Mouse (Mus musculus): ENCODE measurements around the gene Camk2d.

Camk2d gene

DNA sequence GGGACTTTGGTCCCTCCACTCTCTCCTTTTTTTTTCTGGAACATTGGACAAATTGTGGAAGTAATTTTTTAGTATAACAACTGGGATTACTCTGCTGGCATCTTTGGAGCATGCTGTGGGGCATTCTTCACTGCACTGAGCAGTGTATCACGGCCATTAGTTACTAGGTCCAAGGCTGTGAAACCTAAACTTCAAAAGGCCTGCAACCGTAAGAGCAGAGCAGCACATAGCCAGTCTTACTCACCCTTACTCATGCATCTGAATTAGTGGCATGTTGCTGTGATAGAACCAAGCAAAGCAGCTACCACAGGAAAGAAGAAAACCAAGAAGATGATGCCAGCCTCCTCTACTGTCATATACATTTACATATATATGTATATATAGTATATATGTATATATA lies 95.5 kb downstream of the Camk2d start:
- no peak for DNase-seq

- DNase-seq: peak; percentile 19
These were observed 96.7 kb downstream of the Camk2d start for GRCm38 (mm10) chr3:126692797-126693196.

- peak; percentile 80 for DNase-seq
These were observed 97.2 kb downstream of the Camk2d start for GRCm38 (mm10) chr3:126693302-126693701.

DNA sequence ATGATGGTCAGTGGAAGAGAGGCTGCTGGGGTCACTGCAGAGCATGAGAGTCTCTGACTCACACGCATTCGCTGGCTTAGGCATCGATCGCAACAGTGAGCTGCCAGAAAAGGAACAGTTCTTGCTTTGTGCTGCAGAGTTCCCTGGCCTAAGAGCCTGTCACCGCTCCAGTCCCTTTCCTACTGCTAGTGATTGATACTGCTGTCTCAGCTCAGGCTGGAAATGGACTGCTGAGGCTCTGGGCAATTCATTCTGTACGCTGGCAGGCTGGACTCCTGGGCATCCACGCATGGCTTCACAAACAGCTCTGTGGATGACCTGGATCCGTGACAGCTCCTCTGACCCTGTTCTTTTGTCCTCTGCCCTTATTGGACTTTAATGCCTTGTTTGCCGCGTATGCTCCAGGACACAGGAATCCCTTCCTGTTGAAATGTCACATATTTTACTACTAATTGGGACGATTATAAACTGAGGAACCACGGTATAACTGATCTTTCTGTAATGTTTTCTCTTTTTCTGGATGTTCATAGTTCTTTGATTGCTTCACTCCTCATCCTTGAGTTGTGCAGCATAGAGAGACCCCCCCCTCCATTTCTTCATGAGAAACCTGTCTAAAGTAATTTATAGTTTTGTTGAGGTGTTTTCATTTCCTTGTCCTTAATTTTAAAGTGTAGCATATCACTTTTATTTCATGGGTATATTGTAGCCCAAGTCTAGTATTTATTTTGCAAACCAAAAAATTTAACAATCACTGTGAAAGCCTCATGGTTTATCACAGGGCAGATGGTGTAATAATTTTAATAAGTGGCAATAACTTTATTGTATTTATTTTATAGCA lies 99.6 kb downstream of the Camk2d start:
- peak; percentile 49 for DNase-seq

DNA sequence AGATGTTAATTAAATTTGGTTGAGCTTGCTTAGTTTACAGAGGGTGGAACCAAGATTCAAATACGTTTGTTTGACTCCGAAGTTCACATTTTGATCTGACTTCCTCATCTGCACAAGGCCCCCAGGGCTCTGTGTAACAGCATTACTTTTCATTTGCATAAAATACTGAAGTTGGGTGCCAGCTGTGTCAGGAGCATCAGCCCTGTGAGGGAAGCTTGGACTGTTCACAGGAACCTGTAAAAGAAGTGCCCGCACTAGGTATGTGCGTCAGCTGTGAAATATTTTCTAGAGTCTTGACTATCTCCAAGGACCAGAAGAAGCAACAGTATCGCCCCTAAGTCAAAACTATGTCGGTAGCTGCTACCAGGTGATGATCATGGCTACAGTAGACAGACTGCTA lies 100.5 kb downstream of the Camk2d start:
- DNase-seq: peak; percentile 49

DNA sequence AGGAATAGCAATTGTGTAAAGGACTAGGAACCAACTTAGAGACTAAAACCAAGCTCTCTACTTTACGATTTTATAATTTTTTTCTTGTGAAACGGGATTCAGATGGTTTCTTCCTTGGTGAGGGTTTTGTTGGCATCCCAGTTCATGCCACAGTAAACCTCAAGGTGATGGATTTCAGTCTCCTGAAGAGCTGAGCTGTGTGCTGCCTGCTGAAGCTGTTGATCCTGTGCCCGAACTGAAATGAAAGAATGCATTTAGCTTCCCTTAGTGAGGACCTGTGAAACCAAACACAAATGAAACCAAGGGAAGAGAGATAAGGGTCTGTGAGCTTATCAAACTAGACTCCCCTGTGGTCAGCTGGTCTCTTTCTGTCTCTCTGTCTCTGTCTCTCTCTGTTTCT lies 103.6 kb downstream of the Camk2d start:
- DNase-seq: no peak

DNA sequence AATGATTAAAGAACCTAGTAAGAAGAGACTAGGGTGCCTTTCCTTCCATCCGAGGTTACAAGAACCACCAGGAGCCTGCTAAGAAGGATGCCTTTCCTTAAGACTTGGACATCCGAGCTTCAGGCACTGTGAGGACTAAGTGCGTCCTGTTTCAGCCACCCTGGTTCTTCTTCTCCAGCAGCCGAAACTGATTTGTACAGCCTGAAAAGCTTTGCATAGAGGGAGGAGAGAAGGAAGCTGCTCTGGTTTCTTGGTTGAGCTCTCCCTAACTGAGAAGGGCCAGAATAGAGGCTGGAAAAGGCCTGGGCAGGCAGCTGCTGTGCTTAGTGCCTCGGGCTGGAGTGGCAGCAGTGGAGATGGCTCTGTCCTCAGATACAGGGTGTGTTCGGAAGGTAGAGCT lies 105.0 kb downstream of the Camk2d start:
- no peak for DNase-seq

- DNase-seq: no peak
These were observed 105.5 kb downstream of the Camk2d start for GRCm38 (mm10) chr3:126701586-126701985.

GRCm38 (mm10) chr3:126705490-126705889 lies 109.4 kb downstream of the Camk2d start:
- DNase-seq: no peak

DNA sequence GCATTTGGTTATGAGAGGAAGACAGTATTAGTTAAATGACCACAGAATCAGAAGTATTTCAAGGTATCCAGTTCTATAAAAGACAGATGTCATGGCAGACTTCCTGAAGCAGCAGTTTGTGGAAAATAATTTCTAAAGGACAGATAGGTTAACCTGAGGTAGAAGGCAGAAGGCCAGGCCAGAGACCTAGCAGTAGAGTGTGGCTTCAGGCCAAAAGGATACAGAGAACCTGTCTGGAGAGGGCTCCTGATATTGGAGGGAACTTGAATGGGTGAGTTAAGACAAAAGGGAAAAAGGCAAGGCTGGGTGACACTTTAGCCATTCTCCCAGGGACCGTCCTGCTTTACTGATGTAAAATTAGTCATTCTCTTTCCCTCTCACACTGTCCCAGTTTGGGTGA lies 118.2 kb downstream of the Camk2d start:
- no peak for DNase-seq

GRCm38 (mm10) chr3:126723021-126723449 lies 126.9 kb downstream of the Camk2d start:
- DNase-seq: no peak

GRCm38 (mm10) chr3:126723458-126723857 lies 127.4 kb downstream of the Camk2d start:
- no peak for DNase-seq

GRCm38 (mm10) chr3:126725647-126726046 lies 129.5 kb downstream of the Camk2d start:
- DNase-seq: no peak

DNA sequence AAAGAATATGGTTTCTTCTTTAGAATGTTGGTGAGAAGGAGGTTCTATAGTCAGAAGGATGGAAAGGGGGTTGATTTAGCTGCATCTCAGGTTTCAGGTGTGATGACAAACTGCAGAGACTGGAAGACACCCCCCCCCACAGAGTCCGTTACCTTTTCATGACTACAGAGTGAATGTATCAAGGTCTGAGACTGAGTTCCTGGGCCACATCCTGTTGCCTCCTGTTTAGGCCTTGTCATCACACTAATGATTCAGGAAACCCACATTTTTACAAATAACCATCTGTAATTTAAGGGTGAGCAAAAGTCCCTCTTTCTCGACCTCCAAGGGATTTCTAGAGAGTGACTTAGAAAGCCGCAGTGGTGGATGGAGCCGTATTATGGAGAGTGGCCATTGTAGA lies 131.3 kb downstream of the Camk2d start:
- no peak for DNase-seq

GRCm38 (mm10) chr3:126730411-126730810 lies 134.3 kb downstream of the Camk2d start:
- no peak for DNase-seq

- no peak for DNase-seq
These were observed 136.2 kb downstream of the Camk2d start for GRCm38 (mm10) chr3:126732323-126732722.

GRCm38 (mm10) chr3:126734533-126734932 lies 138.4 kb downstream of the Camk2d start:
- peak; percentile 15 for DNase-seq

DNA sequence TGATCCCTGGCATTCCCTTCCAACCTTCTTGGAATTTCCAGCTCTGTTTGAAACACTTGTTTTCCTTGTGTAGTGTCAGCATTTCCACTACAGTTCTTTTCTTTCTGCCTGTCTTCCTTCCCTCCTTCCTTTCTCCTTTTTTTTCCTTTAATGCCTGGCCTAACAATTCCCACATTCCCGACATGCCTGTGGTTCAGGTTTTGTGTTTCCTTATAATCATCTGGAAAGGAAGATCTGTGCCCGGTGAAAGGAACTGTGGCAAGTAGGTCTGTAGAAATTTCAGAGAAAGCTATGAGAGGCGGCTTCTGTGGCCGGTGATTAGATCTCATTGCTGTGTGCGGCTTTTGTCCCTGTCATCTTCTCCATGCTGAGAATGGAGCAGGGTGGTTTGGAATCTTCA lies 139.1 kb downstream of the Camk2d start:
- DNase-seq: no peak

- peak; percentile 53 for DNase-seq
These were observed 141.0 kb downstream of the Camk2d start for GRCm38 (mm10) chr3:126737128-126737527.

DNA sequence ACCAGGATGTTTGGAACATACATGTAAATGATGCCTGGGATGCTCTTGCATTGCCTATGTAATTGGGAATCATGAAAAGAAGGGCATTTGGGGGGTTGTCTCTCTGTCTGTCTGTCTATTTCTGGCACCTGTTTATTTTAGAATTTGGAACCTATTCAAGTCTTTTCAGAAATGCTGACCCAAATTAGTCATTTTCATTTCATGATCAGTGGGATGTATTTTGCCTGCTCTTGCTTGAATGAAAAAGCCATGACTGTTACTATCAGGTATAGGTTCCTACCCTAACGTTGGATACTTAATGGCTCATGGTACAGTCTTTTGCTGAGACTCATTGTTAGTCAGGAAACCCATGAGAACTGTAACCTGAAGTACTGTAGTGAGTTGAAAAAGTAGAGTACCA lies 144.0 kb downstream of the Camk2d start:
- DNase-seq: no peak

- no peak for DNase-seq
These were observed 148.5 kb downstream of the Camk2d start for GRCm38 (mm10) chr3:126744432-126745133.

DNA sequence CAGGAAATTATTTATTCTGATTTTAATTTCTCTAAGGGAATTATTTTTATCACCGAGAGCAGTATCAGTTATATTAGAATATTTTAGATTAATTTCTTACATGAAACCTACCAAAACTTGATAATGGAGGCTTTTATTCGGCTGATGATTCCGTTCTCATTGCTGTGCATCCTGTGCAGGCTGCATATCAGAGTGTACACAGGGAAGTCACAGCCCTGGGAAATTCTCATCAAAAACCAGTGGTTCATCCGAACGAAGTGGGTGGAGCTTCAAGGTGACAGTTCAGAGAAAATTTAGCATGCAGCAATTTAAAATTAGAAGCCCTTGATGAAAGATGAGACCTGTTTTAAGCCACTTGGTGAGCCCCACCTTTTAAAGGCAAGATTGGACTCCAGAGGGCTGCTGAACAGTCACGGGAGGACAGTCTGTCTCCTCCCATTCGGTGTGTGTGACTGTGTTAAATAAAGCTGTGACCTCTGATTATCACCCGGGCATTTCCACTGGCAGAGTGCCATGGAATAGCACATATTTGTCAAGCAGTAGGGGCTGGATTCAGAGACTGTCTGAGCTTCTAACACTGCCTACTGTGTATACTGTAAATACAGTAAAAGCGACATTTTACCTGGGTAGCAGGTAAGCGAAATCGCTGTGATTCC lies 150.2 kb downstream of the Camk2d start:
- DNase-seq: no peak

DNA sequence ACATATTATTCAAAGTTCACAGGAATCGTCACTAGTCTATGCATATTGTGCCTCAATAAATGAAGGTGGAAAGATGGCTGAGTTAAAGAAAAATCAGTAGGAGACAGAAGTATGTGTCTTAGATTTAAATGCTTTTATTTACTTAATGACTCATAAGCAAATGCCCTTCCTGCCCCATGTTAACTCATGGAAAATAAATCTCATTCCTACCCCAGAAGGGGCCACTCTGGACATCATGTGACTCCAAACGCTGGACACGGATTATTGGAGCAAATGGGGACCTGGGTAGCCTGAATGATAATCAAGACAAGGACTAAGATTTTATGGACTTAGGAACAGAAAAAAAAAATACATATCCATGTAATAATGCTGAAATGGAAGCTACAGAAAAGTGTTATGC lies 151.5 kb downstream of the Camk2d start:
- DNase-seq: no peak
